Mouse (Mus musculus) CH12.LX (cell line): ENCODE measurements around the gene Epb41l2. TPM values are rescaled to one million over a fixed set of nuclear protein-coding genes. Genes with fewer than 3 reads are reported as not detected.

Experiments used
- DNase-seq: peaks from one replicate; pipeline ENCODE4 v3.0.0-alpha.2; 2013; ENCODE audit errors: extremely low read depth
- H3K27ac ChIP-seq: 2 replicates; pipeline ENCODE4 v1.5.1; 2012; ENCODE audit warnings: low read depth, mild to moderate bottlenecking, control low read depth, moderate library complexity; ENCODE audit not compliant: insufficient read depth
- H3K27me3 ChIP-seq: replicated peaks from 2 replicates; pipeline ENCODE3; 2012; ENCODE audit warnings: inconsistent platforms
- H3K36me3 ChIP-seq, 2 experiments: replicated peaks in 1 of 2; 2 replicates each; pipeline versions ENCODE3 to v1.6.1; 2012; ENCODE audit warnings: inconsistent platforms in 1 of 2, low read length in 1 of 2, mild to moderate bottlenecking in 1 of 2, mixed read lengths in 1 of 2, moderate library complexity in 1 of 2; ENCODE audit not compliant: control insufficient read depth in 1 of 2, insufficient read depth in 1 of 2
- H3K4me1 ChIP-seq, 2 experiments: 2 replicates each; pipeline ENCODE4 v1.6.1; 2012; ENCODE audit warnings: inconsistent platforms in 1 of 2, moderate library complexity in 1 of 2; ENCODE audit not compliant: insufficient read depth in 2 of 2, control insufficient read depth in 1 of 2
- H3K4me2 ChIP-seq: 2 replicates; pipeline ENCODE4 v1.6.1; 2012; ENCODE audit warnings: low read depth, mild to moderate bottlenecking, control low read depth; ENCODE audit not compliant: poor library complexity, insufficient read depth, severe bottlenecking
- H3K4me3 ChIP-seq, 3 experiments: fragments of 150-350 bp in 1 of 3; sonication (generic) in 1 of 3; replicated peaks in 1 of 3; 2 replicates each; pipeline versions ENCODE3 to v1.5.1; 2011 to 2012; ENCODE audit warnings: low read depth in 2 of 3, low read length in 2 of 3, mild to moderate bottlenecking in 2 of 3, moderate library complexity in 2 of 3, control low read depth in 1 of 3, improper control_type of control experiment in 1 of 3, inconsistent platforms in 1 of 3, mixed read lengths in 1 of 3; ENCODE audit not compliant: poor library complexity in 1 of 3
- H3K79me2 ChIP-seq: replicated peaks from 2 replicates; pipeline ENCODE4 v1.6.1; 2012; ENCODE audit warnings: mild to moderate bottlenecking, moderate library complexity; ENCODE audit not compliant: control insufficient read depth, poor library complexity, insufficient read depth, severe bottlenecking; ENCODE audit errors: extremely low read depth
- H3K9ac ChIP-seq: 2 replicates; pipeline ENCODE4 v1.6.1; 2012; ENCODE audit warnings: low read depth, mild to moderate bottlenecking, control low read depth, moderate library complexity; ENCODE audit not compliant: insufficient read depth
- H3K9me3 ChIP-seq: replicated peaks from 2 replicates; pipeline ENCODE3; 2012; ENCODE audit warnings: low read length, inconsistent platforms, mixed read lengths
- BHLHE40 ChIP-seq: IDR thresholded peaks from 2 replicates; pipeline ENCODE4 v1.6.1; 2011; ENCODE audit warnings: mild to moderate bottlenecking, low read depth, low read length, improper control_type of control experiment
- JUN ChIP-seq: IDR thresholded peaks from 2 replicates; pipeline ENCODE4 v1.6.1; 2011; ENCODE audit warnings: low read depth, mild to moderate bottlenecking, low read length, improper control_type of control experiment, moderate library complexity; ENCODE audit not compliant: insufficient read depth
- KAT2A ChIP-seq: IDR thresholded peaks from 2 replicates; pipeline ENCODE4 v1.6.1; 2012; ENCODE audit warnings: low read length, improper control_type of control experiment, inconsistent platforms; ENCODE audit not compliant: insufficient replicate concordance
- MEF2A ChIP-seq: IDR thresholded peaks from 2 replicates; pipeline ENCODE4 v1.6.1; 2014; ENCODE audit warnings: low read depth, mild to moderate bottlenecking, inconsistent platforms, low read length, improper control_type of control experiment, borderline replicate concordance
- POLR2A ChIP-seq: IDR thresholded peaks from 2 replicates; pipeline ENCODE4 v1.6.1; 2011; ENCODE audit warnings: low read depth, mild to moderate bottlenecking, improper control_type of control experiment, low read length
- TBP ChIP-seq: conservative IDR thresholded peaks from 2 replicates; pipeline ENCODE4 v1.6.1; 2011; ENCODE audit warnings: low read depth, low read length, improper control_type of control experiment
- UBTF ChIP-seq: IDR thresholded peaks from 2 replicates; pipeline ENCODE4 v1.6.1; 2012; ENCODE audit warnings: low read depth, mild to moderate bottlenecking, inconsistent platforms, low read length, improper control_type of control experiment, moderate library complexity
- USF2 ChIP-seq: conservative IDR thresholded peaks from 2 replicates; pipeline ENCODE4 v1.6.1; 2011; ENCODE audit warnings: low read depth, low read length, improper control_type of control experiment
- ZNF384 ChIP-seq: IDR thresholded peaks from 2 replicates; pipeline ENCODE4 v1.6.1; 2012; ENCODE audit warnings: low read depth, low read length, improper control_type of control experiment, inconsistent platforms
- dilution Hi-C: fragments of 300-500 bp; cut with MboI; formaldehyde crosslinking; loops from 2 replicates; pipeline ENCODE4 v1.14.3; 2020; ENCODE audit warnings: low sequenced_read_pairs; ENCODE audit not compliant: extremely low pct_unique_long_range_greater_than_20kb, extremely low pct_ligation_motif_present
- in situ Hi-C: fragments of 300-500 bp; cut with MboI; formaldehyde crosslinking; loops from 3 replicates; pipeline ENCODE4 v1.14.3; 2019; ENCODE audit warnings: low sequenced_read_pairs, low pct_ligation_motif_present, low pct_unique_long_range_greater_than_20kb, mixed read lengths
- polyA plus RNA-seq: library from polyadenylated mRNA; unstranded; fragments of >175 nt; gene quantifications from 2 replicates; pipeline ENCODE4 v1.2.1, GENCODE M21; 2012; ENCODE audit warnings: low read depth; ENCODE audit not compliant: insufficient read length
- total RNA-seq, 2 experiments: library from RNA; depleted of rRNA; stranded (reverse); fragments of 300-350 nt in 1 of 2; fragments of >200 nt in 1 of 2; gene quantifications; 2 replicates each; pipeline ENCODE4 v1.2.3; 2012 to 2014

Gene Epb41l2
- total and polyA plus RNA-seq, 3 experiments = 24.3 to 71.2 (median 28.4) TPM

GRCm38 (mm10) chr10:25318405-25318804, 41.2 kb upstream of the Epb41l2 start:
- H3K9me3 ChIP-seq = no peaks in the 10 kb centered on the region
- in situ Hi-C loops = no loop called here
- no peak overlapping the region for H3K27ac ChIP-seq
- no peak overlapping the region for H3K4me3 ChIP-seq
- dilution Hi-C loops = no loop called here
- 0 out of 2 replicates have a peak overlapping the region, but pooled peaks have one; percentile 29 for H3K4me2 ChIP-seq
- TF ChIP-seq BHLHE40 = peak; percentile 89
- TF ChIP-seq UBTF = no peak
- TF ChIP-seq TBP = no peak
- peak; percentile 28; the same call in 1 of the 2 replicates for TF ChIP-seq USF2
- TF ChIP-seq MEF2A = peak; percentile 35; the same call in 1 of the 2 replicates
- no peak for TF ChIP-seq JUN
- no peak for TF ChIP-seq KAT2A
- H3K9ac ChIP-seq = no peak overlapping the region
- H3K27me3 ChIP-seq = no peaks in the 10 kb centered on the region
- DNase-seq = peak; percentile 69
- no peaks in the 10 kb centered on the region for H3K79me2 ChIP-seq
- peaks cover 4 to 18% of the 10 kb centered on the region in 2 experiments for H3K4me1 ChIP-seq
- H3K36me3 ChIP-seq = no peaks in the 10 kb centered on the region

GRCm38 (mm10) chr10:25319531-25319930, 40.1 kb upstream of the Epb41l2 start:
- no peak overlapping the region for H3K9ac ChIP-seq
- no peaks in the 10 kb centered on the region for H3K79me2 ChIP-seq
- dilution Hi-C loops = no loop called here
- TF ChIP-seq POLR2A = no peak
- TF ChIP-seq, all 38 proteins: peak for 0
- Histone ChIP-seq H3K27ac (no peak overlapping the region), H3K4me3 (no peak overlapping the region), H3K36me3 (no peaks in the 10 kb centered on the region), H3K9me3 (no peaks in the 10 kb centered on the region), H3K4me1 (peaks cover 4 to 18% of the 10 kb centered on the region in 2 experiments), H3K27me3 (no peaks in the 10 kb centered on the region), H3K4me2 (no peak overlapping the region)
- in situ Hi-C loops = no loop called here
- no peak for DNase-seq

GRCm38 (mm10) chr10:25321198-25321597, 38.4 kb upstream of the Epb41l2 start:
- Histone ChIP-seq H3K4me3 (no peak overlapping the region), H3K4me2 (no peak overlapping the region), H3K27ac (no peak overlapping the region), H3K4me1 (peaks cover 4 to 18% of the 10 kb centered on the region in 2 experiments), H3K79me2 (no peaks in the 10 kb centered on the region), H3K9ac (no peak overlapping the region)
- dilution Hi-C loops (no loop called here), in situ Hi-C loops (no loop called here)
- DNase-seq = no peak
- TF ChIP-seq ZNF384 = no peak
- TF ChIP-seq, all 38 proteins: peak for 0
- Histone ChIP-seq H3K36me3 (no peaks in the 10 kb centered on the region), H3K9me3 (no peaks in the 10 kb centered on the region), H3K27me3 (no peaks in the 10 kb centered on the region)
